Mouse (Mus musculus) erythroblast, embryonic 14.5 days (primary cell): Measurements from ENCODE around the gene Ccnyl1.

Experiments
- GATA1 ChIP-seq: IDR thresholded peaks from 2 replicates; pipeline ENCODE4 v1.6.1; 2012; ENCODE audit warnings: low read length, inconsistent platforms, mixed read lengths
- TAL1 ChIP-seq: IDR thresholded peaks from 3 replicates; pipeline ENCODE4 v1.6.1; 2012; ENCODE audit warnings: low read length, inconsistent platforms, mixed read lengths

- TF ChIP-seq GATA1 (no peak), TAL1 (no peak)
Measured at GRCm38 (mm10) chr1:64689561-64690212, 568 bp upstream of the Ccnyl1 start.
